Mouse (Mus musculus) G1E (cell line): Measurements from ENCODE around the gene Etfa.

Experiments used
- CTCF ChIP-seq: IDR thresholded peaks from 2 replicates; pipeline ENCODE4 v1.5.1; 2012; ENCODE audit warnings: low read depth, low read length, inconsistent platforms, mixed read lengths
- GATA1 ChIP-seq: IDR thresholded peaks from 2 replicates; pipeline ENCODE4 v1.6.1; 2012; ENCODE audit warnings: borderline replicate concordance, low read length, inconsistent platforms, mixed read lengths
- GATA2 ChIP-seq: IDR thresholded peaks from 2 replicates; pipeline ENCODE4 v1.6.1; 2012; ENCODE audit warnings: low read depth, low read length, inconsistent platforms, borderline replicate concordance
- POLR2AphosphoS5 ChIP-seq: IDR thresholded peaks from 2 replicates; pipeline ENCODE4 v1.6.1; 2012; ENCODE audit warnings: low read depth, low read length, inconsistent platforms; ENCODE audit not compliant: insufficient replicate concordance
- TAL1 ChIP-seq: conservative IDR thresholded peaks from 2 replicates; pipeline ENCODE4 v1.6.1; 2012; ENCODE audit warnings: low read depth, low read length, inconsistent platforms, mixed read lengths

GRCm38 (mm10) chr9:55542366-55543325, 30.6 kb upstream of the Etfa start:
- TF ChIP-seq CTCF (no peak), TAL1 (no peak), GATA1 (no peak), GATA2 (no peak), POLR2AphosphoS5 (no peak)
